Mouse (Mus musculus) stomach, embryonic 14.5 days (tissue): ENCODE data around the gene 1700001P01Rik. TPM values are rescaled to one million over a fixed set of nuclear protein-coding genes. Genes with fewer than 3 reads are reported as not detected.
"Not testable (repeated sequence)": the region's sequence is repeated elsewhere in the genome, so short reads cannot be mapped to it uniquely, and the experiment has no call there.

Experiments used
- ATAC-seq: fragments of 200-750 bp; cut with Nextera tagmentation; 2 replicates; pipeline ENCODE4 v1.8.0; 2017; ENCODE audit warnings: low read depth, moderate TSS enrichment; ENCODE audit not compliant: insufficient number of reproducible peaks, insufficient read depth, low FRiP score
- H3K27ac ChIP-seq: fragments of 300-500 bp; sonication (generic); 2 replicates; pipeline ENCODE4 v1.5.1; 2014; ENCODE audit warnings: mild to moderate bottlenecking, low read length, moderate library complexity, mixed read lengths
- H3K27me3 ChIP-seq: fragments of 300-500 bp; sonication (generic); 2 replicates; pipeline ENCODE4 v1.6.1; 2014; ENCODE audit warnings: low read length, control low read depth, mixed read lengths; ENCODE audit not compliant: control insufficient read depth, insufficient read depth
- H3K36me3 ChIP-seq: fragments of 300-500 bp; sonication (generic); 2 replicates; pipeline ENCODE4 v1.6.1; 2014; ENCODE audit warnings: mild to moderate bottlenecking, control low read depth, low read length, moderate library complexity, mixed read lengths; ENCODE audit not compliant: control insufficient read depth, insufficient read depth
- H3K4me1 ChIP-seq: fragments of 300-500 bp; sonication (generic); 2 replicates; pipeline ENCODE4 v1.6.1; 2014; ENCODE audit warnings: low read length, control low read depth, mixed read lengths; ENCODE audit not compliant: control insufficient read depth, insufficient read depth
- H3K4me2 ChIP-seq: fragments of 300-500 bp; sonication (generic); replicated peaks from 2 replicates; pipeline ENCODE4 v1.6.1; 2014; ENCODE audit warnings: low read depth, low read length, control low read depth
- H3K4me3 ChIP-seq: fragments of 300-500 bp; sonication (generic); 2 replicates; pipeline ENCODE4 v1.5.1; 2014; ENCODE audit warnings: low read depth, low read length, control low read depth
- H3K9ac ChIP-seq: fragments of 300-500 bp; sonication (generic); replicated peaks from 2 replicates; pipeline ENCODE4 v1.6.1; 2014; ENCODE audit warnings: low read depth, mild to moderate bottlenecking, control low read depth, low read length, moderate library complexity, mixed read lengths
- H3K9me3 ChIP-seq: fragments of 300-500 bp; sonication (generic); 2 replicates; pipeline ENCODE4 v1.6.1; 2016; ENCODE audit warnings: low read depth, low read length, control low read depth; ENCODE audit not compliant: control insufficient read depth
- WGBS: fragments of 180-500 bp; shearing (Covaris S2); extraction: QIAGEN DNeasy Blood & Tissue Kit; methylation state at CpG from one replicate; pipeline ENCODE4 v1.1.7; 2014; 5-methylcytosine and 5-hydroxymethylcytosine counted together
- microRNA-seq: library from miRNA; unstranded; fragments of <30 nt; microRNA quantifications from one replicate; pipeline ENCODE4, GENCODE M21; 2016
- polyA plus RNA-seq: library from polyadenylated mRNA; unstranded; fragments of >200 nt; fragmentation: Nextera tagmentation; extraction: Ambion mirVana; gene quantifications from 2 replicates; pipeline ENCODE4 v1.2.1, GENCODE M21; 2014

The 1700001P01Rik gene
- polyA plus RNA-seq, 1 experiment from 2014 or later: 0.43 TPM

- Histone ChIP-seq H3K4me3 (no peak overlapping the region), H3K4me2 (no peak overlapping the region), H3K9me3 (no peaks in the 10 kb centered on the region), H3K27me3 (no peaks in the 10 kb centered on the region), H3K4me1 (0 out of 2 replicates have a peak, but pooled peaks cover 4% of the 10 kb centered on the region), H3K27ac (no peak overlapping the region), H3K36me3 (0 out of 2 replicates have a peak, but pooled peaks cover under 1% of the 10 kb centered on the region), H3K9ac (no peak overlapping the region)
- ATAC-seq: no peak
- 87% methylated on average over 5 of the region's 5 CpGs for WGBS
These were observed 39.1 kb downstream of the 1700001P01Rik start for GRCm38 (mm10) chr11:97736645-97737044.

DNA sequence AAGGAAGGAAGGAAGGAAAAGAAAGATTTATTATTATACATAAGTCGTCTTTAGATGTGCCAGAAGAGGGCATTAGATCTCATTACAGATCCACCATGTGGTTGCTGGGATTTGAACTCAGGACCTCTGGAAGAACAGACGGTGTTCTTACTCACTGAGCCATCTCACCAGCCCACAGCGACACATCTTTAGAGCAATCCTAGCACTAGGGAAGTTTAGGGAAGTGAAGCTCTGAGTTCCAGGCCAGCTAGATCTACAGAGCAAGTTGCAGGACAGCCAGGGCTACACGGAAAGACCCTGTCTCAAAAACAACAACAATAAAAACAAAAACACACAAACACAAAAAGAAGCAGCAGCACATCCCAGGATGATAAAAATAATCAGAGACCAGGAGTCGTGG lies 40.9 kb downstream of the 1700001P01Rik start:
- not testable (repeated sequence) for H3K27ac ChIP-seq, H3K27me3 ChIP-seq, ATAC-seq, H3K4me2 ChIP-seq, H3K9me3 ChIP-seq, H3K9ac ChIP-seq, H3K4me3 ChIP-seq, H3K4me1 ChIP-seq
- 87% methylated on average over 5 of the region's 5 CpGs for WGBS
- H3K36me3 ChIP-seq: peaks cover 10% of the 10 kb centered on the region

GRCm38 (mm10) chr11:97733689-97734088 lies 42.0 kb downstream of the 1700001P01Rik start:
- ATAC-seq: no peak
- H3K27ac ChIP-seq: 0 out of 2 replicates have a peak overlapping the region, but pooled peaks have one; percentile 2
- no peak overlapping the region for H3K4me2 ChIP-seq
- no peaks in the 10 kb centered on the region for H3K9me3 ChIP-seq
- H3K36me3 ChIP-seq: peaks cover 15% of the 10 kb centered on the region
- no peak overlapping the region for H3K9ac ChIP-seq
- H3K4me3 ChIP-seq: no peak overlapping the region
- H3K4me1 ChIP-seq: 0 out of 2 replicates have a peak, but pooled peaks cover 4% of the 10 kb centered on the region
- no peaks in the 10 kb centered on the region for H3K27me3 ChIP-seq
- WGBS: 33% methylated on average over 10 of the region's 10 CpGs

DNA sequence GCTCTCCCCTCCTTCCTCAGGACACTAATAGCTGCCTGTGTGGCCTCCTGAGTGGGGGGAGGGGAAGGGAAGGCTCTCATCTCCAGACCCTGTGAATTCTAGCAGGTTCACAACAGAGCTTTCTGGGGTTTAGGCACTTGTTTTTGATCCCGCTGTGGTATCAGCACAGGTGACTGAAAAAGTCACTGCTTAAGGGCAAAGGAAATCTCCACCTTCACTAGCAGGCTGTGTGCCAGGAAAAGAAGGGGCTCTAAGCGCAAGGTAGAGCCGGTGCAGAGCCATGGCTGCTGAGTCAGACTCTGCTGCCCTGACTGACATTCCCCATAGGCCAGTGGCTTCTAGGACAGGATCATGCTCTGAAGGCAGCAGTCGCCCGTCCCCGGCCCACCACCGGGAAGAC lies 47.0 kb downstream of the 1700001P01Rik start:
- no peaks in the 10 kb centered on the region for H3K9me3 ChIP-seq
- no peak for ATAC-seq
- no peaks in the 10 kb centered on the region for H3K4me1 ChIP-seq
- H3K4me2 ChIP-seq: no peak overlapping the region
- H3K9ac ChIP-seq: no peak overlapping the region
- no peaks in the 10 kb centered on the region for H3K27me3 ChIP-seq
- H3K27ac ChIP-seq: no peak overlapping the region
- no peak overlapping the region for H3K4me3 ChIP-seq
- WGBS: 76% methylated on average over 7 of the region's 7 CpGs
- peaks cover 50% of the 10 kb centered on the region for H3K36me3 ChIP-seq

DNA sequence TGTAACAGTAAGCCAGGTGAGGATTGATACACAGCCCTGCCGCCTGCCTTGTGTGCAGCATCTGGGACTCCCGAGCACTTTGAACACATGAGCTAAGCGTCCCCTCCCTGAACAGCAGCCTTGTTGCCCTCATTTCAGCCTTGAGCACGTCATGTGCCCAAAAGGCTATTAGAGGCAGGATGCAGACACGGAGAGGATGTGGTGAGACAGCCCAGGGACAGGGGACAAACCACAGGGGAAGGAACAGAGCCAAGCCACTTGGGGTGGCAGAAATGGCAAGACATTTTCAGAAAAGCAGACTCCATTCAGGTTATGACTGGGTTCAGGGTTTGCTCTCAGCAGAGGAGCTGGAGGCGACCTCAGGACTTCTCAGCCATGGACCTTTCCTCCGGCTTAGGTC lies 47.4 kb downstream of the 1700001P01Rik start:
- WGBS: 67% methylated on average over 7 of the region's 7 CpGs
- Histone ChIP-seq H3K9me3 (no peaks in the 10 kb centered on the region), H3K27ac (no peak overlapping the region), H3K27me3 (no peaks in the 10 kb centered on the region), H3K4me1 (no peaks in the 10 kb centered on the region), H3K4me3 (no peak overlapping the region), H3K4me2 (no peak overlapping the region), H3K9ac (no peak overlapping the region), H3K36me3 (peaks cover 51% of the 10 kb centered on the region)
- ATAC-seq: no peak

DNA sequence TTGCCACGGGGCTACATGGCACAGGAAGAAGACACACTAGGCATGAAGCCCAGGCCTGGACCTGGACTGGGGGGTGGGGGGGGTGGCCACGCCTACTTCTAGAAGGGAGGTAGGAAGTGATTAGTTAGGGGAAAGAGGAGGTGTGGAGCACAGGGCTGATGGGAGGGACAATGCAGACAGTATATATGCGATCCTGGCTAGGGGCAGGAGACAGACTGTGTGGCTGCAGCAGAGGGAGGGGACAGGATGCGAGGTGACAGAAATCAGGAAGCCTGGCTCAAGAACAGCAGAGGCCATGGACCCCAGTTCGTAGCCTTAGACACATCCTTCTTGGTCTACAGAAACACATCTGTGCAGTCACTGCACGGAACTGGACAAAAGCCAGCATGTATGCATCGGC lies 52.0 kb downstream of the 1700001P01Rik start:
- Histone ChIP-seq H3K36me3 (peaks cover 68% of the 10 kb centered on the region), H3K4me1 (no peaks in the 10 kb centered on the region), H3K4me3 (no peak overlapping the region), H3K27ac (no peak overlapping the region), H3K9ac (no peak overlapping the region), H3K27me3 (no peaks in the 10 kb centered on the region), H3K4me2 (no peak overlapping the region), H3K9me3 (no peaks in the 10 kb centered on the region; the same call in 1 of the 2 replicates)
- ATAC-seq: no peak; the same call in 1 of the 2 replicates
- 82% methylated on average over 7 of the region's 7 CpGs for WGBS

Small RNAs within 50 kb of the gene (microRNA-seq; reads per million reads assigned to microRNA genes)
- not detected for gene Mir8102

Other genes with a start within 250 kb of the 1700001P01Rik start
- gene Srcin1, start 199.7 kb downstream of the 1700001P01Rik start, polyA plus RNA-seq: 0.49 and 0.64 TPM in 2 replicates
- gene Epop, start 146.2 kb downstream of the 1700001P01Rik start, polyA plus RNA-seq: 2.7 and 3.6 TPM in 2 replicates
- gene Mllt6, start 112.5 kb downstream of the 1700001P01Rik start, polyA plus RNA-seq: 4.3 and 4.5 TPM in 2 replicates
- gene Cisd3, start 90.1 kb downstream of the 1700001P01Rik start, polyA plus RNA-seq: 20.8 and 21.9 TPM in 2 replicates
- gene Pcgf2, start 75.4 kb downstream of the 1700001P01Rik start, polyA plus RNA-seq: 18.2 and 20.6 TPM in 2 replicates
- gene Psmb3, start 72.5 kb downstream of the 1700001P01Rik start, polyA plus RNA-seq: 429 and 454 TPM in 2 replicates
- 1.9 and 2.5 TPM in 2 replicates for gene Pip4k2b, start 31.2 kb downstream of the 1700001P01Rik start, polyA plus RNA-seq
- 14.2 and 16.8 TPM in 2 replicates for gene Cwc25, start 9.4 kb downstream of the 1700001P01Rik start, polyA plus RNA-seq
- gene Rpl23, start 6.5 kb upstream of the 1700001P01Rik start, polyA plus RNA-seq: 774 and 780 TPM in 2 replicates
- 73.2 and 82.0 TPM in 2 replicates for gene Lasp1, start 23.1 kb upstream of the 1700001P01Rik start, polyA plus RNA-seq
- gene B230217C12Rik, start 64.9 kb upstream of the 1700001P01Rik start, polyA plus RNA-seq: 6.4 and 8.3 TPM in 2 replicates
- gene Fbxo47, start 108.2 kb upstream of the 1700001P01Rik start, polyA plus RNA-seq: 0.29 and 0.56 TPM in 2 replicates
- 0.38 and 0.56 TPM in 2 replicates for gene Plxdc1, start 210.5 kb upstream of the 1700001P01Rik start, polyA plus RNA-seq
- gene Arl5c, start 220.3 kb upstream of the 1700001P01Rik start, polyA plus RNA-seq: 7.8 and 11.6 TPM in 2 replicates
- gene Cacnb1, start 247.1 kb upstream of the 1700001P01Rik start, polyA plus RNA-seq: 7.3 and 9.7 TPM in 2 replicates